9 mouse cellular contexts compared by ENCODE assay signal in genomic region chr2:152810158-152810941, GRCm38 (mm10). TPM values are rescaled to one million over a fixed set of nuclear protein-coding genes. Genes with fewer than 3 reads are reported as not detected.
DNase-seq lines count a peak whose midpoint lies in the region; ATAC-seq and TF ChIP-seq lines count a peak whose summit lies in the region.
"Had no signal": no experiment of that assay in that cellular context is flagged by ENCODE, and none has a peak within 500 bp of the region (broad histone marks: within the 10 kb centered on the region; RNA-seq: fewer than 3 reads in every experiment).

No protein-coding gene starts in this region.

- TF ChIP-seq RAD21 in MEL (IDR thresholded peaks at IDR 0.05; ENCODE audit: low read depth, low read length) = no peak

- peaks cover 23% of the 10 kb centered on the region for H3K4me1 ChIP-seq in limb, embryonic 12.5 days (replicated peaks)
- H3K4me1 ChIP-seq in limb, embryonic 10.5 days = peaks cover 18% of the 10 kb centered on the region
- peaks cover 19 to 29% of the 10 kb centered on the region in 2 experiments for H3K4me1 ChIP-seq in MEL (ENCODE audit: control insufficient read depth in 1 of 2, insufficient read depth in 2 of 2, low read length in 2 of 2)

- peaks cover 9% of the 10 kb centered on the region; the same call in 1 of the 2 replicates for H3K36me3 ChIP-seq in limb, embryonic 12.5 days
- H3K36me3 ChIP-seq in limb, embryonic 10.5 days = peaks cover 8% of the 10 kb centered on the region; the same call in 1 of the 2 replicates
- peaks cover 0 to 32% of the 10 kb centered on the region in 2 experiments; a peak in 2 of 4 replicates for H3K36me3 ChIP-seq in MEL (ENCODE audit: control insufficient read depth in 1 of 2, insufficient read depth in 2 of 2, low read length in 2 of 2)
- H3K36me3 ChIP-seq: neural tube, embryonic 12.5 days had no signal

- H3K79me2 ChIP-seq in MEL (ENCODE audit: control insufficient read depth, insufficient read depth, low read length, poor library complexity) = no peaks in the 10 kb centered on the region

- TF ChIP-seq POLR2A in MEL (IDR thresholded peaks at IDR 0.05; ENCODE audit: control insufficient read depth in 1 of 2, insufficient read depth in 1 of 2, low read depth in 1 of 2, low read length in 2 of 2, poor library complexity in 1 of 2) = no peak

- no peak for DNase-seq in limb, embryonic 10.5 days (ENCODE audit: low spot score)
- no peak for DNase-seq in MEL (ENCODE audit: low read depth, low spot score)
- peak; percentile 72 for DNase-seq in fibroblast of lung, adult 2 months (ENCODE audit: low read depth)
- peak; percentile 12 to 15 for DNase-seq in monocyte, adult 2 months (ENCODE audit: low read depth in 1 of 2, low spot score in 2 of 2)
- no peak for DNase-seq in left cerebral cortex, adult 18-20 months (ENCODE audit: low spot score in 2 of 2)
- no peak for DNase-seq in left cerebral cortex, adult 8-10 months (ENCODE audit: low spot score in 2 of 2)
- DNase-seq in left cerebral cortex, postnatal 10 days (ENCODE audit: extremely low spot score in 1 of 2, low spot score in 2 of 2) = no peak

- no peaks in the 10 kb centered on the region for H3K9me3 ChIP-seq in limb, embryonic 12.5 days
- H3K9me3 ChIP-seq in limb, embryonic 10.5 days (replicated peaks) = no peaks in the 10 kb centered on the region
- no peaks in the 10 kb centered on the region for H3K9me3 ChIP-seq in MEL (replicated peaks; ENCODE audit: insufficient read depth, low read length)
- H3K9me3 ChIP-seq: neural tube, embryonic 12.5 days had no signal

- no peak for TF ChIP-seq CTCF in MEL (IDR thresholded peaks at IDR 0.05 in 2 of 3, conservative IDR thresholded peaks at IDR 0.05 in 1 of 3; ENCODE audit: control insufficient read depth in 1 of 3, insufficient read depth in 1 of 3, low read depth in 2 of 3, low read length in 3 of 3, poor library complexity in 1 of 3, severe bottlenecking in 1 of 3)

- ATAC-seq in limb, embryonic 12.5 days (ENCODE audit: insufficient number of reproducible peaks, insufficient read depth, low FRiP score, low TSS enrichment, low read depth) = no peak

- no peak for TF ChIP-seq EP300 in MEL (IDR thresholded peaks at IDR 0.05; ENCODE audit: low read depth in 1 of 2, low read length in 2 of 2)

- intact Hi-C loops in left cerebral cortex, postnatal 10 days (cut with DNase I) = no loop called here

- no peak overlapping the region for H3K4me3 ChIP-seq in limb, embryonic 12.5 days (replicated peaks)
- H3K4me3 ChIP-seq in limb, embryonic 10.5 days = no peak overlapping the region
- H3K4me3 ChIP-seq in MEL (ENCODE audit: control insufficient read depth in 1 of 2, insufficient read depth in 1 of 2, low read depth in 2 of 2, low read length in 2 of 2) = no peak overlapping the region
- H3K4me3 ChIP-seq: neural tube, embryonic 12.5 days had no signal

- no peaks in the 10 kb centered on the region for H3K27me3 ChIP-seq in limb, embryonic 12.5 days
- H3K27me3 ChIP-seq in limb, embryonic 10.5 days (ENCODE audit: low read depth, poor library complexity, severe bottlenecking) = no peaks in the 10 kb centered on the region
- H3K27me3 ChIP-seq in MEL (ENCODE audit: control insufficient read depth in 1 of 2, insufficient read depth in 2 of 2, low read length in 2 of 2) = no peaks in the 10 kb centered on the region
- H3K27me3 ChIP-seq: neural tube, embryonic 12.5 days had no signal

- H3K27ac ChIP-seq in limb, embryonic 12.5 days = peak overlapping the region; percentile 36; the same call in 1 of the 2 replicates
- no peak overlapping the region for H3K27ac ChIP-seq in limb, embryonic 10.5 days
- no peak overlapping the region for H3K27ac ChIP-seq in MEL (ENCODE audit: control insufficient read depth, low read depth, low read length)
- H3K27ac ChIP-seq: neural tube, embryonic 12.5 days had no signal

- no peak overlapping the region for H3K4me2 ChIP-seq in limb, embryonic 12.5 days
- H3K4me2 ChIP-seq: neural tube, embryonic 12.5 days had no signal

- WGBS in limb, embryonic 12.5 days = 79% methylated on average over 5 of the region's 5 CpGs
- 86% methylated on average over 5 of the region's 5 CpGs for WGBS in limb, embryonic 10.5 days

- no peak overlapping the region for H3K9ac ChIP-seq in limb, embryonic 12.5 days (replicated peaks)
- H3K9ac ChIP-seq in MEL (ENCODE audit: control insufficient read depth, low read depth, low read length, poor library complexity, severe bottlenecking) = no peak overlapping the region
- H3K9ac ChIP-seq: neural tube, embryonic 12.5 days had no signal

TF ChIP-seq in MEL, 35 proteins besides CTCF, POLR2A, EP300 and RAD21:
- TF ChIP-seq ETS1 (IDR thresholded peaks at IDR 0.05; ENCODE audit: low read depth, low read length) (peak; percentile 43; the same call in 1 of the 2 replicates), TAL1 (IDR thresholded peaks at IDR 0.05; ENCODE audit: low read length) (no peak), SIN3A (IDR thresholded peaks at IDR 0.05; ENCODE audit: low read length) (no peak), BHLHE40 (IDR thresholded peaks at IDR 0.05; ENCODE audit: borderline replicate concordance, low read depth, low read length) (no peak), UBTF (IDR thresholded peaks at IDR 0.05; ENCODE audit: borderline replicate concordance, insufficient read depth, low read depth, low read length) (no peak), SMC3 (IDR thresholded peaks at IDR 0.05; ENCODE audit: low read depth, low read length) (no peak), TBP (IDR thresholded peaks at IDR 0.05; ENCODE audit: low read depth, low read length) (no peak), KAT2A (conservative IDR thresholded peaks at IDR 0.05; ENCODE audit: low read depth, low read length) (no peak), ZMIZ1 (IDR thresholded peaks at IDR 0.05; ENCODE audit: low read depth, low read length) (no peak)

RNA-seq across cellular contexts. Expression of gene Bcl2l1, which starts 21.2 kb away (rescaled TPM):
- polyA plus RNA-seq in limb, embryonic 12.5 days (2016; fragmentation: Nextera tagmentation; extraction: Ambion mirVana) = 107 and 110 TPM in 2 replicates
- 90.1 and 103 TPM in 2 replicates for polyA plus RNA-seq in limb, embryonic 10.5 days (2016; fragmentation: Nextera tagmentation; extraction: Ambion mirVana)
- total RNA-seq in MEL (2012; rRNA removed) = 4.8 and 6.5 TPM in 2 replicates
- 10 to 100 TPM in 1 of 2 experiments, not detected in 1; 23.9 TPM for polyA plus RNA-seq in MEL (2012; ENCODE audit: insufficient read depth in 1 of 2, insufficient read length in 2 of 2, low read depth in 1 of 2, low replicate concordance in 2 of 2, missing spikeins in 1 of 2)
- 100 to 1,000 TPM; 124 to 130 TPM for total RNA-seq in left cerebral cortex, adult 18-20 months (2021)
- total RNA-seq in left cerebral cortex, adult 8-10 months (2022) = 100 to 1,000 TPM; 125 to 143 (median 135) TPM
- total RNA-seq in left cerebral cortex, postnatal 10 days (2021) = 100 to 1,000 TPM; 118 to 123 TPM

RNA-seq across cellular contexts. Expression of gene Tpx2, which starts 37.4 kb away (rescaled TPM):
- polyA plus RNA-seq in limb, embryonic 12.5 days (2016; fragmentation: Nextera tagmentation; extraction: Ambion mirVana) = 110 and 114 TPM in 2 replicates
- polyA plus RNA-seq in limb, embryonic 10.5 days (2016; fragmentation: Nextera tagmentation; extraction: Ambion mirVana) = 141 and 147 TPM in 2 replicates
- total RNA-seq in MEL (2012; rRNA removed) = 59.3 and 68.3 TPM in 2 replicates
- polyA plus RNA-seq in MEL (2012; ENCODE audit: insufficient read depth in 1 of 2, insufficient read length in 2 of 2, low read depth in 1 of 2, low replicate concordance in 2 of 2, missing spikeins in 1 of 2) = 100 to 1,000 TPM in 1 of 2 experiments, not detected in 1; 131 TPM
- total RNA-seq in left cerebral cortex, adult 18-20 months (2021) = 1 to 10 TPM; 2.0 to 2.4 TPM
- 1 to 10 TPM; 1.9 to 2.9 (median 2.2) TPM for total RNA-seq in left cerebral cortex, adult 8-10 months (2022)
- total RNA-seq in left cerebral cortex, postnatal 10 days (2021) = 1 to 10 TPM; 4.3 to 5.0 TPM

RNA-seq across cellular contexts. Expression of gene Cox4i2, which starts 56.4 kb away (rescaled TPM):
- polyA plus RNA-seq in limb, embryonic 12.5 days (2016; fragmentation: Nextera tagmentation; extraction: Ambion mirVana) = 29.9 and 30.6 TPM in 2 replicates
- 11.2 and 18.4 TPM in 2 replicates for polyA plus RNA-seq in limb, embryonic 10.5 days (2016; fragmentation: Nextera tagmentation; extraction: Ambion mirVana)
- total RNA-seq in MEL (2012; rRNA removed) = not detected in 2 replicates
- polyA plus RNA-seq in MEL (2012; ENCODE audit: insufficient read depth in 1 of 2, insufficient read length in 2 of 2, low read depth in 1 of 2, low replicate concordance in 2 of 2, missing spikeins in 1 of 2) = under 1 TPM in 1 of 2 experiments, not detected in 1; 0.17 TPM
- 1 to 10 TPM; 2.7 to 2.8 TPM for total RNA-seq in left cerebral cortex, adult 18-20 months (2021)
- 1 to 10 TPM; 2.1 to 4.8 (median 2.5) TPM for total RNA-seq in left cerebral cortex, adult 8-10 months (2022)
- total RNA-seq in left cerebral cortex, postnatal 10 days (2021) = 1 to 10 TPM; 1.7 to 1.8 TPM

Comparison
In these comparisons a context has a peak if more than half of its experiments do, and no peak if none do; other contexts are left out.
1. DNase-seq: peak in fibroblast of lung, adult 2 months (single experiment) and monocyte, adult 2 months (2 of 2); none in limb, embryonic 10.5 days (single experiment), MEL (single experiment), left cerebral cortex, adult 18-20 months (0 of 2), left cerebral cortex, adult 8-10 months (0 of 2) and left cerebral cortex, postnatal 10 days (0 of 2).
2. RNA of gene Bcl2l1, which starts 21.2 kb away (total RNA-seq): 125 to 143 TPM in left cerebral cortex, adult 8-10 months, 124 to 130 TPM in left cerebral cortex, adult 18-20 months and 118 to 123 TPM in left cerebral cortex, postnatal 10 days; 4.8 to 6.5 TPM in MEL; every median in the first group is over 10 times any median in the second.
3. RNA of gene Tpx2, which starts 37.4 kb away (total RNA-seq): 59.3 to 68.3 TPM in MEL; 4.3 to 5.0 TPM in left cerebral cortex, postnatal 10 days, 2.0 to 2.4 TPM in left cerebral cortex, adult 18-20 months and 1.9 to 2.9 TPM in left cerebral cortex, adult 8-10 months; every median in the first group is over 10 times any median in the second.